Mouse (Mus musculus) cerebellum, postnatal 25 days (tissue): Measurements from ENCODE around the gene Vmn1r191.
"Not testable (repeated sequence)": the region's sequence is repeated elsewhere in the genome, so short reads cannot be mapped to it uniquely, and the experiment has no call there.

Experiments used
- DNase-seq, 2 experiments: peaks; one replicate each; pipeline ENCODE4 v3.0.0; 2021; ENCODE audit warnings: mixed read lengths in 2 of 2

The Vmn1r191 gene

DNA sequence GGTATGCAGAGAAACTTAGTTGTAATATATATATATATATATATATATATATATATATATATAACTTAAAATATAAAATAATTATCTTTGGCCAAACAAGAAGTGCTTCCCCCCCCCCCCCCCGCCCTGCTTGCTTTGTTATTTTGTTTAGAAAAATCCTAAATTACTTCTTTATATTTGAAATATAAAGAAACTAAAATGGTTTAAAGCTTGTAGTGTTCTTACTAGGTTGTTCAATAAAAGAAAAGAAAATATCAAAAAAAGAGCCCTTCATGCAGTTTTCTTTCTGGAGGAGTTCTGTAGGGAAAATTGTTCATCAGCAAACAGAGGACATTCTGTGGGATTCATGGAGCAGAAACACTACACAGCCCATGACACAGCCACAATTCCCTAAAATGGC lies at the start of gene Vmn1r191:
Gene Vmn1r191 (minus strand): TSS at position 101 of the 400 bp plus-strand sequence.
- no peak for DNase-seq

DNA sequence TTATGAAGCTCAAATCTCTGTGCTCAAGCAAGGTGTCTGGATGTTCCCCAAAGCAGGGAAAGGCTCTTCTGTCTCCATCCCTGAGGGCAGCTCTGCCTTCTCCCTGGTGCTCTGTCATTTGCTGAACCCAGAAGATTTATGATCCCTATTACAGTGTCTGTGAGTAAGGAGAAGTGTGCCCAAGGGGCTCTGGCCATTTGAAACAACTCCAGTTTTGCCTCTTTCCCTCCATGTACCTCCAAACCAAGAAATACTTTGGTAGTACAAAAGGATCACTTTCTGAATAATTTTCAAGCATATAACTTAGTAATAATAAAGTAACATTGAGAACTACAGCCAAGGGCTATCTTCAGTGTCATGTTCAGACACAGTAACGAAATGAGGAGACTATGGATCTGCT lies 39.3 kb upstream of the Vmn1r191 start, which contains the start of gene Vmn1r193:
Gene Vmn1r193 (minus strand): TSS at position 101 of the 400 bp plus-strand sequence.
- DNase-seq = not testable (repeated sequence)

DNA sequence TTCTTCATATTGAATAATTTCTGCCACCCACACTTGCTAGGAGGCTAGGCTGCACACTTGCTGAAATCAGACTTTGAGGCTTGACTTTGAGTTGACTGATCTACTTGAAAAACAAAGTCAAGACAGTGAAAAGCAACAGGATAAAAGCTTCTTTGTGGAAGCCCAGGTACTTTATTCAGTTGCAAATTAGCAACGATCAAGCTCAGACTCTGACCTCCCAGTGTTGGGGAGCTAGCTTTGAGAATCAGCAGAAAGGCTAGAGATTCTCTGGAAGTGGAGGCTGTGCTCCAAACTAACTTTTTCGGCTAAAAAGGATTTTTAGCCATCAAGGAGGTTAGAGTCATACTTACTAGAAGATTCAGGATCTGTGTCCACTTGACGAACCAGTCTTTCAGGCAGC lies 9.0 kb upstream of the Vmn1r191 start:
- not testable (repeated sequence) for DNase-seq

- DNase-seq = no peak
Observed at GRCm38 (mm10) chr13:22191041-22191440, 7.3 kb upstream of the Vmn1r191 start, which contains the start of gene Vmn1r192. TSS of gene Vmn1r192 (minus strand) at chr13:22191141.

DNA sequence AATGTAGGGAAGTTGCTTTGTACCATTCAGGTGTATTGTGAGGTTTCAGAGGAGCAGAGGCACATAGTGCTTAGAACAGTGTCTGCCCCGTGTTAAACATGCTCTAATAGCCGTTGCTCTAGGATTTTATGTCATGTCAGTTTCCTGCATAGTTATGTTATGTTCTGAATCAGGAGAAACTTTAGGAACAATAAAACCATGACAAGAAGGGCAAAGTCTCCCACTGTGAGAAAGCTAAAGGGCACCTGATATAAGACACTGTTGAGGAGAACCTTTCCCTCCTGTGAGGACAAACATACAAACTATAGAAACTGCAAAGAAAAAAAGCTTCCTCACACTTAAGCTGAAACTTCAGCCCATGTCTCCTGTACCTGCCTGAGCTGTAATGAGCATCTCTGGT lies 6.6 kb upstream of the Vmn1r191 start:
- DNase-seq = no peak

GRCm38 (mm10) chr13:22189313-22189712 lies 5.5 kb upstream of the Vmn1r191 start:
- DNase-seq = no peak

DNA sequence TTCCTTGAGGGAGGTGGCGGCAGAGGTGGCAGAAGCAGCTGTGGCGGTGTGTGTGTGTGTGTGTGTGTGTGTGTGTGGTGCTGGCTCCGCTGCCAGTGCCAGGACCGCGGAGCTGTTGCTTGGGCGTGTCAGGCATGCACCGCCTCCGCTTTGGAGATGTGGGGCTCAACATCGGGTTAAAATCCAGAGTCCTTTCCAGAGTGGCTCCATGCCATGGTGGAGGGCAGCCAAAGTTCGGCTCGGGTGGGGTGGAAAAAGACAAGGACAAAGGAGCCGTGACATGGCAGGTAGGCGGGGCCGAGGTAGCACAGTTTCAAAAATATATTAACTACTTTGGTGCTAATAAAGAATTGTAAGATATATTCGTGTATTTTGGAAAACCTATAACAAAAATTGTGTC lies 15.4 kb downstream of the Vmn1r191 start:
- no peak for DNase-seq

- not testable (repeated sequence) for DNase-seq
Observed at GRCm38 (mm10) chr13:22136495-22137293, 47.1 kb downstream of the Vmn1r191 start.
